ENCODE assay signal across 25 mouse cellular contexts in the genomic region with DNA sequence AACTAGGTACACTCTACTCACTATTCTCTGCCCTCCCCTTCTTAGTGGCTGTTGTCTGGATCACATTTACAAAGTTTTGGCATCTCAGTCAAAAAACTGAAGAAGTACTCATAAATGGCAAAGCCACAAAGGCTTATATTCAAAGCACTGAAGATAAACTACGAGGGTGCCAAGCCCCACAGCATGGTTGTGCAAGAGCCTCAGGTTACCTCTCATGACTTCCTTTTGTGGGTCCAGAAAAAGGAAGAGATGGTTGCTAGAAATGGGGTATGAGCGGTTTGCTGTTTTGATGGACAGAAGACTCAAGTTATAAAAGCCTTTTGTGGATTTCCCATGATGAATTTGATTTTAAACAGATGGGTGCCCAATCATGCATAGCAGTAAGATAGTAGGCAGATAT.
"Had no signal": no experiment of that assay in that cellular context is flagged by ENCODE, and none has a peak within 500 bp of the region (broad histone marks: within the 10 kb centered on the region; RNA-seq: fewer than 3 reads in every experiment).

No protein-coding gene starts in this region.

- H3K9ac ChIP-seq: limb, embryonic 12.5 days; limb, embryonic 15.5 days; liver, embryonic 14.5 days; liver, postnatal 0 days; lung, embryonic 14.5 days; midbrain, embryonic 13.5 days; neural tube, embryonic 13.5 days had no signal

- H3K36me3 ChIP-seq: limb, embryonic 12.5 days; limb, embryonic 15.5 days; midbrain, embryonic 10.5 days; midbrain, embryonic 13.5 days; neural tube, embryonic 13.5 days had no signal

- ATAC-seq: liver, postnatal 0 days; midbrain, embryonic 13.5 days; midbrain, embryonic 16.5 days had no signal

- H3K27me3 ChIP-seq: limb, embryonic 12.5 days; limb, embryonic 15.5 days; megakaryocyte, embryonic 14.5 days; midbrain, embryonic 13.5 days; neural tube, embryonic 13.5 days had no signal

- H3K4me3 ChIP-seq: layer of hippocampus, adult 2 months; limb, embryonic 12.5 days; limb, embryonic 15.5 days; megakaryocyte, embryonic 14.5 days; midbrain, embryonic 10.5 days; midbrain, embryonic 13.5 days; myocyte; neural tube, embryonic 13.5 days had no signal

- DNase-seq: kidney, adult 18-20 months; kidney, adult 9 months; kidney, postnatal 25 days; layer of hippocampus, adult 9-11 months; left cerebral cortex, postnatal 4 days; liver, postnatal 0 days; lung, embryonic 14.5 days; lung, postnatal 10 days; lung, postnatal 4 days; retina, postnatal 1 day; right cerebral cortex, postnatal 25 days; spleen, adult 18-20 months; thymus, adult 18-20 months; thymus, postnatal 36 days had no signal

- H3K4me1 ChIP-seq: limb, embryonic 12.5 days; limb, embryonic 15.5 days; megakaryocyte, embryonic 14.5 days; midbrain, embryonic 10.5 days; midbrain, embryonic 13.5 days; neural tube, embryonic 13.5 days had no signal

- H3K27ac ChIP-seq: layer of hippocampus, adult 2 months; limb, embryonic 12.5 days; limb, embryonic 15.5 days; liver, embryonic 14.5 days; midbrain, embryonic 10.5 days; midbrain, embryonic 13.5 days; neural tube, embryonic 13.5 days had no signal

- H3K9me3 ChIP-seq: limb, embryonic 12.5 days; limb, embryonic 15.5 days; megakaryocyte, embryonic 14.5 days; midbrain, embryonic 10.5 days; midbrain, embryonic 13.5 days; neural tube, embryonic 13.5 days had no signal

- H3K4me2 ChIP-seq: limb, embryonic 12.5 days; limb, embryonic 15.5 days; liver, embryonic 11.5 days; lung, embryonic 14.5 days; midbrain, embryonic 13.5 days; neural tube, embryonic 13.5 days had no signal
